Mouse (Mus musculus) c-Kit-positive CD71-negative TER-119-negative erythroid progenitor cells, embryonic 14.5 days (primary cell): Measurements from ENCODE around the gene 3110082I17Rik.

Experiments used
- DNase-seq: peaks from one replicate; pipeline ENCODE4 v3.0.0-alpha.2; 2013; ENCODE audit warnings: low read depth

The 3110082I17Rik gene

DNA sequence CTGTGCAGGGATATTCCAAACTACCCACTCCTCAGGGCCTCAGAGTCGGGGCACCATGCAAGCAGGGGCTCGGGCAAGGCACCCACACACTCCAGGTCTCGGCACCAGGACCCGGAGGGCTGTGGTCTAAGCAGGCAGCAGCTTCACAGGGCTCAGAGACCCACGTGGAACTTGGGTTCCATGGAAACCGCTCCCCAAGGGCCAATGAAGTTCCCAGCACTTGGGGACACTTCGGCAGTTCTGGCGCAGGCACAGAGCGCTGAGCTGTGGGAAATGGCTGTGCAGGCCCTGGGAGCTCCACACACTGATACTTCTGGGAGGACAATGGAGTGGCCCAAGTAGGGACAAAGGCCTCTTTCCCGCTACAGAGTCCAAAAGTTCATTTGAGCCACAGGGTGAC, 7.3 kb downstream of the 3110082I17Rik start:
- no peak for DNase-seq

GRCm38 (mm10) chr5:139449926-139450325, 10.4 kb downstream of the 3110082I17Rik start:
- no peak for DNase-seq

DNA sequence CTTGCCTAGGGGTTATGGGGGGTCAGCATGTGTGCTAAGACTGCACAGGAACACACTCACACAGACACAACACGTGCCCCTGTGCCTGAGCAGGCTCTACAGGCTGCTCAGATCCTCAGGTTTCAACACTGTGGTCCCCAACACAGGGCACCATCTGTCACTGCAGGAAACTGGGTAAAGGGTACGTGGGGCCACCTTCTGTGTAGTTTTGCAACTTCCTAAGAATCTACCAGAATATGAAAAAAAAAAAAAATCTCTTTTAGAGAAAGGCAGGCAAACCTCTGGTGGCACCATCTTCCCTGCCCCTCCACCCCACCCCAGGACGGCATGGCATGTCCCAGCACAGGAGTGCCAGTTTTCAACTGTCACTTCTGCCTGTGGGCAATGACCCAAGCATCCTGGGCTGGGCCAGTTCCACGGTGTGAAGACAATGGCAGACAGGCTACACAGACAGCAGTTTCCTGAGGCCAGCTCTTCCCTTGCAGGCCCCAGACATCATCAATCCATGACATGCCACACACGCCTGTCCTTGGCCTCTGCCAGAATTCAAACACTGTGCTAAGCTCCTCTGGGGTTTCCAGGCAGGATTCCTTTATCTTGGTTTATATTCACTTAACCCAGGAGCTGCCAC, 11.1 kb downstream of the 3110082I17Rik start:
- DNase-seq, result peak; percentile 28

DNA sequence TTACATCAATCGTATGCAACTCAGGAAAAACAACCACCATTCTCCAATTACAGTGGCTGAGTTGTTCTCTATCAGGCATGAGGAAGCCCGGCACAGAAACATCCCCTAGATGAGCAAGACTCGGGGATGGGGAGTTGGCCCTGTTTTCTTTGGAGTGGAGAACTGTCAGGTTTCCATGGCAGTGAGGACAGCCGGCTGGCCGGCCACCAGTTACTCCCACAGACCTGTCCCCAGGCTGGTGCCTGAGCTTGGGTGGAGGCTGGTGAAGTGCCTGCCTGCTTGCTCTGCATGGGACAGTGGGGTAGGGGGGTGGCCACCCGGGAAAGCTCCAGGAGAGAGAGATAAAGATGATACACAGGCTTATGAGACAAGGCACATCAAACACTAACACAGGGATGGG, 12.3 kb downstream of the 3110082I17Rik start:
- no peak for DNase-seq

GRCm38 (mm10) chr5:139445258-139445657, 15.1 kb downstream of the 3110082I17Rik start:
- DNase-seq, result no peak

GRCm38 (mm10) chr5:139442962-139443361, 17.4 kb downstream of the 3110082I17Rik start:
- DNase-seq, result no peak

GRCm38 (mm10) chr5:139442428-139442827, 17.9 kb downstream of the 3110082I17Rik start:
- no peak for DNase-seq

DNA sequence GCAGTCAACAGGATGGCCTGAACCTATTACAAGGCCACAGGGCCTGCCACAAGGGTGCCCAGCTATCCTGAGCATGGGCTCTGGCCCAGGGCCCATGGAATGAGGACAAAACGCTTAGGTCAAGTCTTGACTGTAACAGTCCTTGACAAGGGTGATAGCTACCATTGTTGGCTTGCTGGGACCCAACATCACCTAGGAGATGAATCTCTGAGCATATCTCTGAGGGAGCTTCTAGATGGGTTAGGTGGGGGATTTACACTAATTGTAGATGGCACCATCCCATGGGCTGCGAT, 18.7 kb downstream of the 3110082I17Rik start:
- no peak for DNase-seq

DNA sequence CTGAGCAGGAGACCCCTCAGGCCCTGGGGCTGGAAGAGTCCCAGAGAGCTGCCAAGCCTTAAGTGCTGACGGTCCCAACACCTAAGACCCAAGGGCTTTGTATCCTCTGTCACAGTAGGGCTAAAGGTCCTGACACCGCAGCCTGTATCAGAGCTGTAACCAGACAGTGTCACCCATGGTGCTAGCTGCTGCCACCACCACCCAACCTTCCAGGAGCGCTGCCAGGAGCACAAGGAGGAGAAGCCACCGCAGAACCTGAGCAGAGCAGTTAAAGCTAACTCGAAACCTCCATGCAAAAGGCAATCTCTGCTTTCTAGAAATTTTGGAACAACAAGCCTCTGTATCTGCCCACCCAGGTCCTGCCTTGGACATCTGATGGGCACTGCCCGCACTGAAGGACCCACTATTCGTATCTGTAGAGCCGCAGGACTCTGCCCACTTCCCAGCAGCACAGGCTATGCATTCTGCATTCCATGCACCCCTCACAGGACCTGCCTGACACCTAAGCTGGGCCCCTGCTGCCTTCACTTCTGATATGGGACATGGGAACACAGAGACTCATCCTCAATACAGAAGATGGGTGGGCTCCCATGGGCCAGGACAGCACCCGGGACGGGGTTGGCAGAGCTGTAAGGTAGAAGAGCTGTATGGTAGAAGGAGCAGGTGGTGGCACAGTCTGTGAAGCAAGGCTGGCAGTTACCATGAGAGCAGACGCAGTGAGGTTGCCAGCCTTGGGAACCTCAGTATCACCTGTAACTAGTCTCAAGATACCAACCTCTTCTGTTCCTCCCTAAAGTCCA, 19.2 kb downstream of the 3110082I17Rik start:
- no peak for DNase-seq

DNA sequence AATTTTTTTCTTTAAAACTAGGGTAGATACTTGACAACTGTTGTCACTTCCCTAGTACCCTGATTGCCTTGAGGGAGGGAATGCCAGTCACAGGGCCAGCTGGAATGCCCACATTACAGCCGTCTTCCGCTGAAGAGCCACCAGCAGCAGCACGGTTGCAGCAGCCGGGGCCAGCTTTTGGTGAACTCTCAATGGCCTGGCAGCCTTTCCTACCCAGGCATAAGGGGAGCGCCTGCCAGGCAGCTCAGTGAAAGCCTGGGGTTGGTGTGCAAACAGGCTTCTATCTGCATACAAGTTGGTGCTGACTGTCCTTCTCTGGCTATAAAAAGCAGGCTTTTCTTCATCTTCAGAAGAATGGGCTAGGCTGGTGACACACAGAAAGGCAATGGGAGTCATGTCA, 19.9 kb downstream of the 3110082I17Rik start:
- no peak for DNase-seq

- DNase-seq, result no peak
These were observed 21.9 kb downstream of the 3110082I17Rik start for GRCm38 (mm10) chr5:139438440-139438839.

GRCm38 (mm10) chr5:139437769-139438168, 22.6 kb downstream of the 3110082I17Rik start:
- no peak for DNase-seq

DNA sequence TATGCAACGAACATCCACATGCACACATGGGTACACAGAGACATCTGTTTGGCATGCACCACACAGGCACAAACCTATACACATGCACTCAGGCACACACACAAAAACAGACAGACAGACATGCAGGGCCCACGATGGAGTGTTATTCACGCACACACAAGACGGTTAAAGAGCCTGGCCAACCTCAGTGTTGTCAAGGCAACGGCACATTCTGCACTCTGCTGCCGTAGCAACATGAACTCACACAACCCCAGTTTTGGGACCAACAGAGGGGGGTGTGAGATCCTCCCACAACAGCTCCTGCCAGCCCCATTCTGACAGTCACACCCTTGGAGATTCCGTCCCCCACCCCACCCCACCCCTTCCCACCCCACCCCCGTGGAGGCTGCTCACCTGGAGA, 25.4 kb downstream of the 3110082I17Rik start:
- DNase-seq, result no peak

- no peak for DNase-seq
These were observed 26.3 kb downstream of the 3110082I17Rik start for GRCm38 (mm10) chr5:139433842-139434568.

DNA sequence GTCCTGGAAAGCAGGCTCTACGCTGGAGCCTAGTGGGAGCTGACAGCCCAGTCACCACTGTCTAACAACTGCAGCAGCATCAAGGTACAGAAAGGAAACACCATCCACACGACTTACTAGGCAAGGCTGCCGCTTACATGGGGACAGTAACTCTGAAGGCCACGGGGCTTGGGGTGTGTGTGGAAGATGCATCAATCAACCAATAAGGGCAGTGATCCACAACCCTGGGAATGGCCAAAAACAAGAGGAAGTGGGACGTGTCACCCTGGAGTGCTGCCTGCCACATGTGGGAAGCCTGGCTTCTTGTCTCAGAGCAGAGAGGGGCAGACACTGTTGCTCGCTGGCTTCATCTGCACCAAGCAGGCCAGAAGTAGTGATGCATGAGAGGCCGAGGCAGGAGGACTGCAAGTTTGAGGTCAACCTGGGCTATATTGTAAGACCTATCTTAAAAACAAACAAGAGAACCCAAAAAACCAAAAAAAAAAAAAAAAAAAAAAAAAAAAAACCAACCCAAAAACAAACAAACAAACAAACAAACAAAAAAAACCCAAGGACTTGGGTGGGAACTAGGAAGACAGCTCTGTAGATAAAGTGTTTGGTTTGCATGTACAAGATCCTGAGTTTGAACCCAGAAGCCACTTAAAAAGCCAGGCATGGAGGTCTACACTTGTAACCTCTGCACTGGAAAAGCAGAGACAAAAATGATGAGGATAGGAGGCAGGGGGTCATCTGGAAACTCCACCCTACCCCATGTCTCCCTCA, 27.4 kb downstream of the 3110082I17Rik start:
- DNase-seq, result no peak

DNA sequence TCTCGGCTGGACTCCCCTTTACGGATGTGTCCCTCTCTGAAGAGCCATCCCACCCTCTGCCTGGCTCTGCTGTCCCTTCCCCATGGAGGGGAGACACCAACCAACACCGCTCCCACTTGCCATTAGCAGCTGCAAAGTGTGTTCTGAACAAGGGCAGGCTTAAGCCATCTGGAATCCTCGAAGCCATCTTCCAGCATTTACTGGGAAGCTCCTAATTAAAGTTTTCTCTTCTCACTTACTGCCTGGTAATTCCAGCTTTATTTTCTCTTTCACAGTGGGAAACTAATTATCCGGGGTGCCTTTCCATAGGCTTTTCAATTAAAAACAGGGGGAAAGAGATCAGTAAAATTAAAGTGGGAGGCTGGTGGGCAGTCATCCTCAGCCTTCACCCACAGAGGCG, 28.0 kb downstream of the 3110082I17Rik start:
- DNase-seq, result no peak

DNA sequence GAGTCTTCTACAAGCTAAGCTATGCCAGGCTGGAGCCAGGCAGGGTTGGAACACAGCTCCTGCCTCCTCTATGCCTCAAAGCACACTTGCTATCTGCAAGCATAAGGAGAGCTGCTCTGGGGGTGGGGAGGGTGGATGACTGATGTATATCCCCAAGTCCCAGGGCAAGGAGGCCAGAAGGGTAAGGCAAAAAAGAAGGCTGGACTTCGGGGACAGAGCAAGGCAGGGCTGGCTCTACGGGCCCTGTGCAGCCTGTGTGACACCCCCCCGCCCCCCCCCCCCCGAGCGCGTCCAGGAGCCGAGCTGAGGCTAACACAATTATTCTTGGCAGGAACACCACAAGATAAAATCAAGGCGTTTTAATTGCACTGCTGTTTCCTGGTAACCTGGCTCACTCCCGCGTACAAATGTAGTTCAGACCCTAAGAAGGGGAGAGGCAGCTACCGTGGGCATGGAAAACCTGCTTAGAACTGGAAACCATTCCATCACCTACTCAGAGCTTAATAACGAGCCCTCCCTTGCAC, 30.4 kb downstream of the 3110082I17Rik start:
- DNase-seq, result no peak

- no peak for DNase-seq
These were observed 32.3 kb downstream of the 3110082I17Rik start for GRCm38 (mm10) chr5:139427989-139428388.

GRCm38 (mm10) chr5:139427001-139427400, 33.3 kb downstream of the 3110082I17Rik start:
- DNase-seq, result no peak

DNA sequence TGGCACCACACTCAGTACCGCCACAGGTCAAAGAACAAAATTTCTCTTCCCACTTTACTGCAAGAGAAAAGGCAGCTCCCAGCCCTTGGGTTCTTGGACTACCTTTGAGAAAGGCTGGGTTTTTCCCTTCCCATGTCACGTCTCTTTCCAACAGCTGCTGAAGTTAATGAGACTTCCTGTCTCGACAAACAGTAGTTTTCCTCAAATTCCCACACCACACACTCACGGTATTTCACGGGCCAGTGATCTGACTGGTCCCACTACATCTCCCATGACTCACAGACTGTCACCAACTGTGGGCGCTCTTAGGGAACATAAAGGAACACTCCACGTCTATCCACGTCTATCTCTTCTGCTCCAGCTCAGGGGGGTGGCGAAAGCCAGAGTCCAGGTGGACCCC, 35.1 kb downstream of the 3110082I17Rik start:
- DNase-seq, result no peak

DNA sequence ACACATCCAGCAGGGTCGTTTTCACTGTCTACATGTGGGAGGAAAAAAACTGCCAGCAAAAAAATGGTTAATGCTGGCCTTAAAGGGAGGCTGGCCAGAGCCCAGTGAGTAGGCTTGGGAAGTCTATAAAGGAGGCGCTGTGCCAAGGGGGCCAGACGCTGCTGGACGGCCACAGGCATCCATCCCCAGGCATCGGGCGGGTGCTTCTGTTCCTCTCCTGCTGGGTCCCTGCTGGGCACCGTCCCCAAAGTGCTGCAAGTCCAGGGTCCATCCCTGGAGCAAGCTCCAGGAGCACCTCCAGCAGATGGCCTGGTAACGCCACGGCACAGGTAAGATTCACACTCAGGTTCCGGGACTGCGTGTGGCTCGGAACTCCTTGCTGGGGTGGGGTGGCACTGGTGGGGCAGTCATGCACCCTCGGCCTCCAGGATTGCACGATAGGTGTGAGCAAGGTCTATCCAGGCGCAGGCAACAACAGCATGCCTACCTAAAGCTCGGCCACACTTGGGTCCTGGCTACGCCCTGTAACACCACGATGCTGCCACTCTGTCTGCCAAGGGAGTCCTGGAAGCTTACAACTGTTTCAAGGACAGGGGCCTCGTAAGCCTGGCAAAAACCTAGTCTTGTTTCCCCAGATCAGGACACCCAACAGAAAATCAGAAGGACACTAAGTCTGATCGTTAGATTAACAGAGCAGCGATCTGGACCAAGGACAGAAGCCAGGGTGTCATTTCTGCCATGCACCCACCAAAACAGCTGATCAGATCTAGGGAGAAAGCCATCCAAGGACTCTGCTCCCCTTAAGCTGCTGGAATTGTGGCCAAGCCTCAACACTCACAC, 37.1 kb downstream of the 3110082I17Rik start, which contains the start of gene Gper1:
TSS of gene Gper1 (plus strand) at position 126 of the 840 bp plus-strand sequence.
- DNase-seq, result no peak
